Mouse (Mus musculus) ES-Bruce4 (cell line): ENCODE results near the gene Kif3a. TPM values are rescaled to one million over a fixed set of nuclear protein-coding genes. Genes with fewer than 3 reads are reported as not detected.

Source experiments
- H3K27ac ChIP-seq: 2 replicates; pipeline ENCODE4 v1.5.1; 2012; ENCODE audit warnings: low read length, inconsistent platforms; ENCODE audit not compliant: insufficient read depth
- H3K27me3 ChIP-seq: 2 replicates; pipeline ENCODE4 v1.6.1; 2012; ENCODE audit warnings: mild to moderate bottlenecking, low read length, inconsistent platforms; ENCODE audit not compliant: control insufficient read depth, poor library complexity, insufficient read depth, severe bottlenecking
- H3K36me3 ChIP-seq: 2 replicates; pipeline ENCODE4 v1.6.1; 2012; ENCODE audit warnings: inconsistent platforms, mild to moderate bottlenecking, low read length, moderate library complexity; ENCODE audit not compliant: control insufficient read depth, poor library complexity, insufficient read depth, severe bottlenecking
- H3K4me1 ChIP-seq: one replicate; pipeline ENCODE4 v1.8.1; 2011; ENCODE audit warnings: low read length; ENCODE audit not compliant: control insufficient read depth, insufficient read depth
- H3K4me3 ChIP-seq: 2 replicates; pipeline ENCODE4 v1.5.1; 2011; ENCODE audit warnings: low read depth, mild to moderate bottlenecking, low read length
- H3K9ac ChIP-seq: 2 replicates; pipeline ENCODE4 v1.6.1; 2012; ENCODE audit warnings: low read depth, mild to moderate bottlenecking, inconsistent platforms; ENCODE audit not compliant: poor library complexity, severe bottlenecking
- H3K9me3 ChIP-seq: replicated peaks from 2 replicates; pipeline ENCODE4 v1.6.1; 2012; ENCODE audit warnings: mild to moderate bottlenecking, low read length, inconsistent platforms; ENCODE audit not compliant: control insufficient read depth, poor library complexity, insufficient read depth, severe bottlenecking
- CTCF ChIP-seq: IDR thresholded peaks from one replicate; pipeline ENCODE4 v1.8.1; 2011; ENCODE audit warnings: low read depth, low read length
- EP300 ChIP-seq: IDR thresholded peaks from 2 replicates; pipeline ENCODE4 v1.6.1; 2011; ENCODE audit warnings: low read depth, low read length; ENCODE audit not compliant: insufficient read depth
- POLR2A ChIP-seq: IDR thresholded peaks from one replicate; pipeline ENCODE4 v1.8.1; 2011; ENCODE audit warnings: low read length; ENCODE audit not compliant: insufficient read depth
- polyA plus RNA-seq: library from polyadenylated mRNA; stranded (reverse); fragments of >200 nt; gene quantifications from 2 replicates; pipeline ENCODE4 v1.2.4, GENCODE M21; 2011; ENCODE audit warnings: low read depth; ENCODE audit not compliant: missing spikeins, insufficient read depth, insufficient read length

The Kif3a gene
- polyA plus RNA-seq, result 28.9 and 31.6 TPM in 2 replicates

GRCm38 (mm10) chr11:53567224-53568014 lies at the start of gene Kif3a:
Gene Kif3a, plus strand, starts transcription at chr11:53567379.
- Histone ChIP-seq H3K36me3 (no peaks in the 10 kb centered on the region), H3K4me3 (peak within 1 kb of the TSS; percentile 67), H3K9ac (peak within 1 kb of the TSS; percentile 24), H3K9me3 (no peaks in the 10 kb centered on the region), H3K4me1 (no peaks in the 10 kb centered on the region), H3K27ac (no peak within 1 kb of the TSS), H3K27me3 (no peaks in the 10 kb centered on the region)
- TF ChIP-seq CTCF (no peak), POLR2A (peak; percentile 72), EP300 (no peak)

- TF ChIP-seq CTCF, result no peak
- TF ChIP-seq POLR2A, result no peak
- TF ChIP-seq EP300, result no peak
- H3K9me3 ChIP-seq, result no peaks in the 10 kb centered on the region
- no peaks in the 10 kb centered on the region for H3K36me3 ChIP-seq
- H3K9ac ChIP-seq, result peak overlapping the region; percentile 92
- H3K4me1 ChIP-seq, result peaks cover 5% of the 10 kb centered on the region
- no peaks in the 10 kb centered on the region for H3K27me3 ChIP-seq
- H3K27ac ChIP-seq, result no peak overlapping the region
- H3K4me3 ChIP-seq, result no peak overlapping the region
Measured at GRCm38 (mm10) chr11:53518759-53519158, 48.4 kb upstream of the Kif3a start.

GRCm38 (mm10) chr11:53519207-53520121 lies 47.7 kb upstream of the Kif3a start, which contains the start of gene Sept8:
Gene Sept8, plus strand, starts transcription at chr11:53519257.
- H3K27ac ChIP-seq, result no peak within 1 kb of the TSS
- H3K36me3 ChIP-seq, result no peaks in the 10 kb centered on the region
- TF ChIP-seq POLR2A (no peak), CTCF (no peak), EP300 (no peak)
- H3K9me3 ChIP-seq, result no peaks in the 10 kb centered on the region
- peaks cover 5% of the 10 kb centered on the region for H3K4me1 ChIP-seq
- H3K27me3 ChIP-seq, result no peaks in the 10 kb centered on the region
- H3K9ac ChIP-seq, result peak within 1 kb of the TSS; percentile 92
- peak within 1 kb of the TSS; percentile 76 for H3K4me3 ChIP-seq

GRCm38 (mm10) chr11:53520122-53520978 lies 46.8 kb upstream of the Kif3a start:
- Histone ChIP-seq H3K4me1 (peaks cover 5% of the 10 kb centered on the region), H3K27me3 (no peaks in the 10 kb centered on the region)
- no peak for TF ChIP-seq EP300
- TF ChIP-seq CTCF, result no peak
- TF ChIP-seq POLR2A, result no peak

GRCm38 (mm10) chr11:53521120-53521820 lies 45.9 kb upstream of the Kif3a start:
- Histone ChIP-seq H3K27ac (no peak overlapping the region), H3K36me3 (no peaks in the 10 kb centered on the region), H3K9me3 (no peaks in the 10 kb centered on the region), H3K27me3 (no peaks in the 10 kb centered on the region), H3K4me3 (peak overlapping the region; percentile 19), H3K4me1 (peaks cover 7% of the 10 kb centered on the region), H3K9ac (0 out of 2 replicates have a peak overlapping the region, but pooled peaks have one; percentile 92)
- TF ChIP-seq POLR2A (no peak), CTCF (no peak), EP300 (no peak)

More at GRCm38 (mm10) chr11:53520122-53520978, 46.8 kb upstream of the Kif3a start:
- Histone ChIP-seq H3K4me3 (peak overlapping the region; percentile 76), H3K36me3 (no peaks in the 10 kb centered on the region), H3K27ac (no peak overlapping the region), H3K9ac (peak overlapping the region; percentile 92), H3K9me3 (no peaks in the 10 kb centered on the region)
